Mouse (Mus musculus) Patski (cell line): ENCODE data around the gene Dbndd1. TPM values are rescaled to one million over a fixed set of nuclear protein-coding genes. Genes with fewer than 3 reads are reported as not detected.

ENCODE experiments used
- ATAC-seq: fragments of 100-300 bp; one replicate; pipeline ENCODE4 v1.8.0; 2021
- CTCF ChIA-PET: fragments of 350-600 bp; sonication (Branson Sonifier 250); formaldehyde crosslinking; loops from one replicate; lab custom pipeline; 2022; ENCODE audit warnings: inconsistent platforms; lab: Charles Lee
- POLR2A ChIA-PET: fragments of 350-600 bp; sonication (Branson Sonifier 250); formaldehyde crosslinking; loops from one replicate; lab custom pipeline; 2022; ENCODE audit warnings: antibody characterized with exemption, inconsistent platforms; lab: Charles Lee
- DNase-seq: peaks from one replicate; pipeline ENCODE4 v3.0.0-alpha.2; 2011; ENCODE audit warnings: low read depth, low spot score
- H3K27me3 ChIP-seq: fragments of 371-371 bp; one replicate; pipeline ENCODE4 v1.5.1; 2021
- CTCF ChIP-seq: fragments of 100-300 bp; IDR thresholded peaks from one replicate; pipeline ENCODE4 v1.5.1; 2021
- in situ Hi-C: fragments of 300-500 bp; cut with MboI; formaldehyde crosslinking; loops from 3 replicates; pipeline ENCODE4 v1.11.1; 2018; ENCODE audit warnings: low pct_unique_long_range_greater_than_20kb, mixed read lengths
- polyA plus RNA-seq: library from polyadenylated mRNA; unstranded; gene quantifications from one replicate; pipeline ENCODE4 v1.2.3, GENCODE M21; 2021

Gene Dbndd1
- polyA plus RNA-seq, 1 experiment from 2014 or later = 12.1 TPM

- ATAC-seq = no peak
- CTCF ChIA-PET = interaction anchor here (1.2 to 1.9 kb wide), 3 partner anchors 10 to 33 kb away, joined by 3 to 7 read pairs (median 4); no protein-coding TSS in a partner anchor
- TF ChIP-seq CTCF = no peak
- POLR2A ChIA-PET = interaction anchor here (0.7 to 2.2 kb wide), 4 partner anchors 11 to 37 kb away, joined by 3 to 9 read pairs (median 3); partner anchors contain the start of gene Afg3l1
- DNase-seq = no peak
- no peaks in the 10 kb centered on the region for H3K27me3 ChIP-seq
- in situ Hi-C loops = no loop called here
These were observed 256 bp upstream of the Dbndd1 start for GRCm38 (mm10) chr8:123515540-123515897.

GRCm38 (mm10) chr8:123514136-123514535, 1.1 kb downstream of the Dbndd1 start:
- POLR2A ChIA-PET = no interaction called here

DNA sequence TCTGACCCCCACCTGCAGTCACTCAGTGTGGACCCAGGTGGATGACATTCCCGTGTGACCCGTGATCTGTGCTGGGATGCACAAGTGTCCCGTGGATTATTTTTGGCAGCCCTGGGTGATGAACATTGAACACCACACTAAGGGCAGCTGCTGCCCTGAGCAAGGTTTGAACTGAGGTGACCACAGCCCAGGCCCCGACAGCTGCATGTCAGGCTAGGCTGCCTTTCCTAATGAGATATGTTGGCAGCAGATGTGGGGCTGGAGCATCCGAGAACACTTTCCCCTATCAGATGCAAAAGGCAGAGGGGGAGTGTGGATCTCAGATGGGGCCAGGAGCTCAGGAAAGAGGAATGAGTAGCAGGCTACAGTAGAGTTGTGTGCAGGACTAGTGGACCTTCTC, 4.4 kb downstream of the Dbndd1 start:
- no peak for TF ChIP-seq CTCF
- H3K27me3 ChIP-seq = no peaks in the 10 kb centered on the region
- no peak for DNase-seq
- POLR2A ChIA-PET = no interaction called here
- CTCF ChIA-PET = interaction anchor here (1.1 kb wide), 1 partner anchor 28 kb away, joined by 3 read pairs; no protein-coding TSS in a partner anchor
- in situ Hi-C loops = no loop called here
- no peak for ATAC-seq

More at GRCm38 (mm10) chr8:123514136-123514535, 1.1 kb downstream of the Dbndd1 start:
- no peak for TF ChIP-seq CTCF
- DNase-seq (no peak), ATAC-seq (no peak)
- no peaks in the 10 kb centered on the region for H3K27me3 ChIP-seq
- in situ Hi-C loops = no loop called here
- CTCF ChIA-PET = interaction anchor here (0.7 to 1.9 kb wide), 2 partner anchors 9 to 71 kb away, joined by 3 to 7 read pairs; no protein-coding TSS in a partner anchor

DNA sequence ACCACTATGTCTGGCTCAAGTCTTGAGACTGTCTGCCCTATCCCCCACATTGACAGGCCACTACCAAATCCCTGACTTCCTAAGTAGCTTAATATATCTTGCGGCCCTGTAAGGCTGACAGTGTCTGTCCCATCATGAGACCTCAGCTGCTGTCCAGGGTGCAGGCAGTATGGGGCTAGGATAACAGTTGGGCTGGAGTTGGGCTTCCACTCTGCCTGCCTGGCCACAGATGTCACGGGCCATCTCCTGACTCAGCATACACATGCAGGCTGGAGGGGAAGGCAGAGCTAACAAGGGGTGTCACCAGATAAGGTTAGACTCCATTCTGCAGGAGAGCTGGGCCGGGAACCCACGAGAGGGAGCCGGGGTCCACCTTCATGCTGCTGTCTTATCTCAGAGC, 8.1 kb downstream of the Dbndd1 start:
- ATAC-seq = no peak
- in situ Hi-C loops = no loop called here
- CTCF ChIA-PET = interaction anchor here (1.2 kb wide), 1 partner anchor 25 kb away, joined by 3 read pairs; no protein-coding TSS in a partner anchor
- H3K27me3 ChIP-seq = no peaks in the 10 kb centered on the region
- DNase-seq = no peak
- TF ChIP-seq CTCF = no peak
- POLR2A ChIA-PET = interaction anchor here (0.6 to 1.5 kb wide), 2 partner anchors 25 to 908 kb away, joined by 3 to 4 read pairs; no protein-coding TSS in a partner anchor

- POLR2A ChIA-PET = interaction anchor here (1.5 kb wide), 1 partner anchor 24 kb away, joined by 3 read pairs; no protein-coding TSS in a partner anchor
- TF ChIP-seq CTCF = no peak
These were observed 9.6 kb downstream of the Dbndd1 start for GRCm38 (mm10) chr8:123505695-123506094.

DNA sequence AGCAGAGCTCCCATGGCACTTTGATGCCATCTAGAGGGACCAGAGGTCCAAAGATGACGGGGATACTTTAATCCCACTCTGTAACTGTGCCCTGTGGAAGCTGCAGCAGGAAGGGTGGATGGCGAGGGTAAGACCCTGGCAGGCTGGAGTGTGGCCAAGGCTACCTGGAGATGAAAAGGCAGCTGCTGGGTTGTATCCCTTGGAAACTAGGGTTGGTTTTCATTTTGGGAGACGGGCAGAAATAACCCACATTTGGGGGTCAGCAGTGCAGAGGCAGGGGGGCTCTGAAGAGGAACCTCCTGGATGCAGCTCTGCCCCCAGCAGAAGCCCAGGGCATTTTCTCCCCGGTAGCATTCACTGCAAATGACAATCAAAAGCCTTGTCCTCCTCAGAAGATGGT, 10.0 kb downstream of the Dbndd1 start:
- TF ChIP-seq CTCF = no peak
- ATAC-seq = no peak
- no peak for DNase-seq
- POLR2A ChIA-PET = interaction anchor here (0.7 kb wide), 1 partner anchor 11 kb away, joined by 3 read pairs; no protein-coding TSS in a partner anchor
- no peaks in the 10 kb centered on the region for H3K27me3 ChIP-seq
- CTCF ChIA-PET = interaction anchor here (1.6 kb wide), 2 partner anchors 9 to 23 kb away, joined by 3 to 7 read pairs; partner anchors contain the start of gene Dbndd1
- in situ Hi-C loops = no loop called here

More at GRCm38 (mm10) chr8:123505695-123506094, 9.6 kb downstream of the Dbndd1 start:
- CTCF ChIA-PET = interaction anchor here (1.2 to 1.6 kb wide), 3 partner anchors 9 to 23 kb away, joined by 3 to 7 read pairs (median 3); partner anchors contain the start of gene Dbndd1
- DNase-seq (no peak), ATAC-seq (no peak)
- in situ Hi-C loops = no loop called here
- H3K27me3 ChIP-seq = no peaks in the 10 kb centered on the region

DNA sequence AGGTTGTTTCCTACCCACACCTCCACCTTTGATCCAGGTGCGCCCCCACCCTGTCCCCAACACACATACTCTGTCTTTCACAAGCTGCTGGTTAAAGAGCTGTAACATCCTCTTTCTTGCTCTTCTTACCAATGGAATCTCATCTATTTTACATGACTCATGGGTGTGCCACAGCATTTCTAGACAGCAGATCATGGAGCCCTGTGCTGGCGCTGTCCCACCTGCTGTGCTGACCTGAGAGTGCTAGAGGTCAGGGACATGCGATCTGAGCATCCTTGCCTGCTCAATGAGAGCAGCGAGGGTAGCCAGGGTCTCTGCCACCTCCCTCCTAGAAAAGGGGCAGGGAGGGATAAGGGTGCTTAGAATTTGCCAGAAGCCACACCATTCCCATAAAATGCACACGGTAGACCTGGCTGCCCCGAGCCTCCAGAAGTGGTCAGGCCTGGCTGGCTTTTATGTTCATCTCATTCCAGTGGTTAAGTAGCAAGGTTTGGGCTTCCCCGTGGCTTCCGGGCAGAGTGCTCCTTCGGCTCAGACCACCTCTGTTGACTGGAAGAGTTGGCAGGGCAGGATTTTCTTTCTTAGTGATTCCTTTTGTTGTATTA, 10.6 kb downstream of the Dbndd1 start:
- in situ Hi-C loops = no loop called here
- no peaks in the 10 kb centered on the region for H3K27me3 ChIP-seq
- DNase-seq (peak; percentile 70), ATAC-seq (peak; percentile 91)
- TF ChIP-seq CTCF = no peak
- POLR2A ChIA-PET = interaction anchor here (0.7 kb wide), 1 partner anchor 11 kb away, joined by 3 read pairs; no protein-coding TSS in a partner anchor
- CTCF ChIA-PET = interaction anchor here (1.6 kb wide), 2 partner anchors 10 to 22 kb away, joined by 3 to 7 read pairs; partner anchors contain the start of gene Dbndd1

- ATAC-seq (no peak), DNase-seq (no peak)
- in situ Hi-C loops = no loop called here
- CTCF ChIA-PET = interaction anchor here (1.6 kb wide), 1 partner anchor 22 kb away, joined by 3 read pairs; no protein-coding TSS in a partner anchor
- H3K27me3 ChIP-seq = no peaks in the 10 kb centered on the region
- POLR2A ChIA-PET = no interaction called here
- no peak for TF ChIP-seq CTCF
These were observed 11.3 kb downstream of the Dbndd1 start for GRCm38 (mm10) chr8:123503801-123504467.

- ATAC-seq = no peak
- POLR2A ChIA-PET = no interaction called here
- in situ Hi-C loops = no loop called here
- CTCF ChIA-PET = interaction anchor here (1.5 to 1.6 kb wide), 2 partner anchors 16 to 19 kb away, joined by 3 to 5 read pairs; partner anchors contain the start of gene Gas8
- TF ChIP-seq CTCF = no peak
- DNase-seq = no peak
- no peaks in the 10 kb centered on the region for H3K27me3 ChIP-seq
These were observed 13.1 kb downstream of the Dbndd1 start for GRCm38 (mm10) chr8:123502192-123502591.

DNA sequence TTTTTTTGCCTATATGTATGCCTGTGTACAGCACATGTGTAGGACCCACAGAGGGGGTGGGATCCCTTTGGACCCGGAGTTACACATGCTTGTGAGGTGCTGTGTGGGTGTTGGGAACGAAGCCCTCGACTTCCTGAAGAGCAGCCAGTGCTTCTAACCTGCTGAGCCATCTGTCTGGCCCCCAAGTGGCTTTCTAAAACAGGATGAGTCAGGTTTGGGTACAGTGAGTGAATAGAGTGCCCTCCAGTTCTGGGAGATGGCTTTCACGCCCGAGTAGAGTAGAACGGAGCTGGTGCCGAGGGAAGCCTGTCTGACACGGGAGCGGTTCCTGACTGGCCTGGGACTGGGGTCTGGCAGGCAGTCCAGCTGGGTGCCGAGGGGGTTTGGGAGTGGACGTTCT, 15.7 kb downstream of the Dbndd1 start:
- in situ Hi-C loops = no loop called here
- CTCF ChIA-PET = interaction anchor here (1.1 to 1.5 kb wide), 2 partner anchors 17 to 18 kb away, joined by 4 to 6 read pairs; no protein-coding TSS in a partner anchor

More for the DNA sequence above, 15.7 kb downstream of the Dbndd1 start:
- TF ChIP-seq CTCF = no peak
- ATAC-seq (peak; percentile 44), DNase-seq (peak; percentile 54)
- POLR2A ChIA-PET = interaction anchor here (1.2 kb wide), 1 partner anchor 16 kb away, joined by 3 read pairs; the partner anchor contains the start of gene Dbndd1
- H3K27me3 ChIP-seq = no peaks in the 10 kb centered on the region
